Mouse (Mus musculus) cerebellum, adult 2 months (tissue): ENCODE data around the gene Ager.

ENCODE experiments used
- CTCF ChIP-seq: fragments of 200-500 bp; IDR thresholded peaks from 2 replicates; pipeline ENCODE4 v1.5.1; 2011; ENCODE audit warnings: low read depth, mild to moderate bottlenecking, control low read depth, low read length, moderate library complexity, borderline replicate concordance; ENCODE audit not compliant: insufficient read depth
- POLR2A ChIP-seq: fragments of 200-500 bp; IDR thresholded peaks from 2 replicates; pipeline ENCODE4 v1.6.1; 2011; ENCODE audit warnings: low read length, control low read depth, borderline replicate concordance; ENCODE audit not compliant: insufficient read depth

DNA sequence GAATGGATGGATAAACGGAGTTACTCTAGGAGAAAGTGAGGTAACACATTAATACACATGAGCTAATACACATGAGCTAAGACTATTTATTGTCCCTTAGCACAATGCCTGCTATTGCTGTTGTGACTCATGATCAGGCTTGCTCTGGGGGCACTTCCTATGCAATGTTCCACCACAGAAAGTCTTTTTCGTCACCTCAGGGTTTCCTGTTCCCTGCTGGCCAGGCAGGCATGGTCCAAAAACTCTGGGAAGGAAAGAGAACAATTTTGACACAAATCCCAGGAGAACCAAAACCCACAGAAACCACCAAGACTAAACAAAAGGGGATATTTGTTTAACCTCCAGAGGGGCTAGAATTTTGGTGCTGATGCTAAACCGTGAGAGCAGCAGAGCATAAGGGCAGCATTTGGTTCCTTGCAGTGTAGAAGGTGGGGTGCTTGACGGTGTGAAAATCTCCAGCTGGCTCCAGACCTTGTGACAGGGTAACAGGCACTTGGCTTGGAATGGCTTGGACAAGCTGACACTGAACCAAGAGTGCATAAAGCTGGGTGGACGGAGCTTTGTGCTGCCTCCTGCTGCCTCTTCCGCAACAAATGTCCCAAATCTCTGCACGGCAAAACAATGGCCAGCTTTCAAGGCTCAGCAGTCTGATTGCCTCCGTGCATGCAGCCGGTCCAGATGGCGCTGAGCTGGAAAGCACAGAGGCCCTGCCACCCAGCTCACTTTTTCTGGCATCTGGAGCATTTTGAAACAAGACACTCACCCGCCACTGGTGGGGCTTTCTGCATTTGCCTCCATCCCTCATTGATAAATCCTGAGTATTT, 43.3 kb downstream of the Ager start:
- TF ChIP-seq CTCF (peak; percentile 49; the same call in 1 of the 2 replicates), POLR2A (peak; percentile 57; the same call in 1 of the 2 replicates)
